Mouse (Mus musculus): ENCODE results near the gene Rfx8. TPM values are rescaled to one million over a fixed set of nuclear protein-coding genes. Genes with fewer than 3 reads are reported as not detected.
A peak's percentile ranks its signal among the peaks of the same experiment; 100 is the strongest.

The Rfx8 gene
- polyA plus RNA-seq, 1 experiment from 2014 or later, result 0.26 TPM

DNA sequence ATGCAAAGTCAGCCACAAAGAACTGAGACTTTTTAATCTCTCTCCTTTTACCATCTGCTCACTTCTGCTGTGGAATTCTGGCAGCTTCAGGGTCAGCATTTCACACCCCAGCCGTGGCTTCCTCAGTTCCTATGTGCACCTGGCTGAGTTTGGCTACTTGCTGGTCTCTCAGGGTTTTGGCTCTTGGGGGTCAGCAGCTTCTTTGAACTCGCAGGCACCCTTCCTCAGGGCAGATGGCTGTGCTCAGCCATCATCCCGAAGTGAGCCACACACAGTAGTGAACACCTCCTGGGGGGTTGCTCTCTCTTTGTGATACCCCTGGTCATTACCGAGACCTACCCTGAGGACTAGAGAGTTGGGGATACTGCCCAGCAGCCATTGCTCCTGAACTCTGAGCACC lies 29.7 kb downstream of the Rfx8 start:
- Histone ChIP-seq H3K4me2 (ENCODE audit: low read depth, low read length) (no peak overlapping the region), H3K9me3 (replicated peaks; ENCODE audit: control insufficient read depth, low read length) (no peaks in the 10 kb centered on the region), H3K4me1 (ENCODE audit: control insufficient read depth, insufficient read depth, low read length) (0 out of 2 replicates have a peak, but pooled peaks cover 6% of the 10 kb centered on the region), H3K27ac (ENCODE audit: low read length) (no peak overlapping the region), H3K36me3 (ENCODE audit: control insufficient read depth, insufficient read depth, low read length) (no peaks in the 10 kb centered on the region), H3K27me3 (ENCODE audit: control insufficient read depth, insufficient read depth, low read length) (no peaks in the 10 kb centered on the region), H3K4me3 (replicated peaks; ENCODE audit: low read length) (no peak overlapping the region), H3K9ac (ENCODE audit: low read length) (no peak overlapping the region)
- ATAC-seq (ENCODE audit: insufficient read depth, low FRiP score), result no peak
- 46% methylated on average over 4 of the region's 4 CpGs for WGBS

- Histone ChIP-seq H3K9ac (ENCODE audit: low read length) (no peak overlapping the region), H3K4me1 (ENCODE audit: control insufficient read depth, insufficient read depth, low read length) (no peaks in the 10 kb centered on the region), H3K36me3 (ENCODE audit: control insufficient read depth, insufficient read depth, low read length) (no peaks in the 10 kb centered on the region), H3K27ac (ENCODE audit: low read length) (no peak overlapping the region), H3K9me3 (replicated peaks; ENCODE audit: control insufficient read depth, low read length) (no peaks in the 10 kb centered on the region), H3K4me2 (ENCODE audit: low read depth, low read length) (no peak overlapping the region), H3K27me3 (ENCODE audit: control insufficient read depth, insufficient read depth, low read length) (no peaks in the 10 kb centered on the region), H3K4me3 (replicated peaks; ENCODE audit: low read length) (no peak overlapping the region)
- ATAC-seq (ENCODE audit: insufficient read depth, low FRiP score), result no peak
- 62% methylated on average over 6 of the region's 6 CpGs for WGBS
These were observed 32.2 kb downstream of the Rfx8 start for GRCm38 (mm10) chr1:39688573-39688972.

DNA sequence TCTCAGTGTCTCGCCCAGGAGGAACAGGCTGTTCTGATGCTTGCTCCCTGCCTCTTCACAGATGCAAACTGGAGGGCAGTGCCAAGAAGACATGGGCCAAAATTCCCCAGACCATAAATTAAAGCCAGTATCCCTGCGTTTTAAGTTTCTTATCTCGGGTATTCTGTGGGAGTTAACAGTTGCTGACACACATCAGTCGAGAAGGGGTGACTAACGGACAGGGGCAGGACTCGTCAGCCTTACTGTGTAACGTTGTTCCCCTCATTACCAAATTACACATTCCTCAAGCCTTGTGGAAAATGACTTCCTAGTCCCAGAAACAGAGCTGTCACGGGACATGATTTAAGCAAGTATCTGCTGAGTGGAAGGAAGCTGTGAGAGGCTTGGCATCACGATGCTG lies 33.5 kb downstream of the Rfx8 start:
- H3K36me3 ChIP-seq (ENCODE audit: control insufficient read depth, insufficient read depth, low read length), result no peaks in the 10 kb centered on the region
- H3K9me3 ChIP-seq (replicated peaks; ENCODE audit: control insufficient read depth, low read length), result no peaks in the 10 kb centered on the region
- no peak overlapping the region for H3K4me3 ChIP-seq (replicated peaks; ENCODE audit: low read length)
- H3K27me3 ChIP-seq (ENCODE audit: control insufficient read depth, insufficient read depth, low read length), result no peaks in the 10 kb centered on the region
- H3K27ac ChIP-seq (ENCODE audit: low read length), result no peak overlapping the region
- no peak overlapping the region for H3K9ac ChIP-seq (ENCODE audit: low read length)
- 49% methylated on average over 9 of the region's 9 CpGs for WGBS
- no peak for ATAC-seq (ENCODE audit: insufficient read depth, low FRiP score)
- no peaks in the 10 kb centered on the region for H3K4me1 ChIP-seq (ENCODE audit: control insufficient read depth, insufficient read depth, low read length)
- no peak overlapping the region for H3K4me2 ChIP-seq (ENCODE audit: low read depth, low read length)

GRCm38 (mm10) chr1:39685841-39686240 lies 35.0 kb downstream of the Rfx8 start:
- Histone ChIP-seq H3K36me3 (ENCODE audit: control insufficient read depth, insufficient read depth, low read length) (no peaks in the 10 kb centered on the region), H3K9me3 (replicated peaks; ENCODE audit: control insufficient read depth, low read length) (no peaks in the 10 kb centered on the region), H3K4me2 (ENCODE audit: low read depth, low read length) (no peak overlapping the region), H3K27me3 (ENCODE audit: control insufficient read depth, insufficient read depth, low read length) (no peaks in the 10 kb centered on the region), H3K4me3 (replicated peaks; ENCODE audit: low read length) (no peak overlapping the region), H3K27ac (ENCODE audit: low read length) (no peak overlapping the region), H3K9ac (ENCODE audit: low read length) (no peak overlapping the region), H3K4me1 (ENCODE audit: control insufficient read depth, insufficient read depth, low read length) (no peaks in the 10 kb centered on the region)
- ATAC-seq (ENCODE audit: insufficient read depth, low FRiP score), result peak; percentile 54; the same call in 1 of the 2 replicates
- 3% methylated on average over 1 of the region's 1 CpGs for WGBS

DNA sequence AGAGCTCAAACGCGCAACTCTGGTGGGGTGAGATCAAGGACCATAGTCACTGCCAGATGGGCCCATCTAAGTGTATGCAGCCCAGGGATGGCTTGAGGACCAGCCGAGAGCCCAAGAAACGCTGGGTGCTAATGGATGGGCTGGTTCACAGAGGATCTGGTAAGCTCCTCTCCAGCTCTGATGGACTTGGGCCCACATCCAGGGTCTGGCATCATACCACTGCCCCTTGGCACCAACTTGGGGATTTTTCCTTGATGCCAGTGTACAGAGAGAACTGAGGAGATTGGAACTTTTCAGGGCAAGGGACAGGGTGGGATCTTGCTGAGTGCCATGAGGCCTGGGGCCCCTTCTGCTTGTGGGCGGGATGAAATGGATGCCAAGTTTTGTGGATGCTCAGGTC lies 39.2 kb downstream of the Rfx8 start:
- no peak overlapping the region for H3K4me3 ChIP-seq (replicated peaks; ENCODE audit: low read length)
- no peaks in the 10 kb centered on the region for H3K27me3 ChIP-seq (ENCODE audit: control insufficient read depth, insufficient read depth, low read length)
- 93% methylated on average over 5 of the region's 5 CpGs for WGBS
- H3K36me3 ChIP-seq (ENCODE audit: control insufficient read depth, insufficient read depth, low read length), result no peaks in the 10 kb centered on the region
- ATAC-seq (ENCODE audit: insufficient read depth, low FRiP score), result no peak
- H3K27ac ChIP-seq (ENCODE audit: low read length), result no peak overlapping the region
- H3K4me1 ChIP-seq (ENCODE audit: control insufficient read depth, insufficient read depth, low read length), result no peaks in the 10 kb centered on the region
- H3K4me2 ChIP-seq (ENCODE audit: low read depth, low read length), result no peak overlapping the region
- no peaks in the 10 kb centered on the region for H3K9me3 ChIP-seq (replicated peaks; ENCODE audit: control insufficient read depth, low read length)
- H3K9ac ChIP-seq (ENCODE audit: low read length), result no peak overlapping the region

DNA sequence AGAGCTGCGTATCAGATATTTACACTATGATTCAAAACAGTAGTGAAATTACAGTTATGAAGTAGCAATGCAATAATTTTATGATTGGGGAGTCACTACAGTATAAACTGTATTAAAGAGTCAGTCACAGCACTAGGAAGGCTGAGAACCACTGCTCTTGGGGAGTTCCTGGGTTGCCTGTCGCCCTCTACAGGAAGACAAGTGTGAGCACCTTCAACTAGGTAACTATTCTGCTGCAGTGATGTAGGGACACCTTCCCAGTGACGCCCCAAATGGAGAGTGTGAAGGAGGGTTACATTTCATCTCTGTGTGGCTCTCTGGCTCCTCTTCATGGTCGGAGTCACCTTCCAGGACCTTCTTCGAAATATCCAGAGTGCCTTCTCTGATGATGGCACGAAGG lies 40.3 kb downstream of the Rfx8 start:
- H3K27ac ChIP-seq (ENCODE audit: low read length), result no peak overlapping the region
- H3K36me3 ChIP-seq (ENCODE audit: control insufficient read depth, insufficient read depth, low read length), result no peaks in the 10 kb centered on the region
- no peak for ATAC-seq (ENCODE audit: insufficient read depth, low FRiP score)
- H3K27me3 ChIP-seq (ENCODE audit: control insufficient read depth, insufficient read depth, low read length), result no peaks in the 10 kb centered on the region
- H3K4me2 ChIP-seq (ENCODE audit: low read depth, low read length), result no peak overlapping the region
- WGBS, result 68% methylated on average over 6 of the region's 6 CpGs
- H3K4me3 ChIP-seq (replicated peaks; ENCODE audit: low read length), result no peak overlapping the region
- no peaks in the 10 kb centered on the region for H3K9me3 ChIP-seq (replicated peaks; ENCODE audit: control insufficient read depth, low read length)
- no peaks in the 10 kb centered on the region for H3K4me1 ChIP-seq (ENCODE audit: control insufficient read depth, insufficient read depth, low read length)
- no peak overlapping the region for H3K9ac ChIP-seq (ENCODE audit: low read length)

- peak; percentile 29; the same call in 1 of the 2 replicates for ATAC-seq (ENCODE audit: insufficient read depth, low FRiP score)
- Histone ChIP-seq H3K4me1 (ENCODE audit: control insufficient read depth, insufficient read depth, low read length) (no peaks in the 10 kb centered on the region), H3K4me2 (ENCODE audit: low read depth, low read length) (no peak overlapping the region), H3K27me3 (ENCODE audit: control insufficient read depth, insufficient read depth, low read length) (no peaks in the 10 kb centered on the region), H3K9ac (ENCODE audit: low read length) (no peak overlapping the region), H3K27ac (ENCODE audit: low read length) (no peak overlapping the region), H3K4me3 (replicated peaks; ENCODE audit: low read length) (no peak overlapping the region), H3K36me3 (ENCODE audit: control insufficient read depth, insufficient read depth, low read length) (no peaks in the 10 kb centered on the region), H3K9me3 (replicated peaks; ENCODE audit: control insufficient read depth, low read length) (no peaks in the 10 kb centered on the region)
- 53% methylated on average over 8 of the region's 8 CpGs for WGBS
These were observed 41.9 kb downstream of the Rfx8 start for GRCm38 (mm10) chr1:39678883-39679282.

DNA sequence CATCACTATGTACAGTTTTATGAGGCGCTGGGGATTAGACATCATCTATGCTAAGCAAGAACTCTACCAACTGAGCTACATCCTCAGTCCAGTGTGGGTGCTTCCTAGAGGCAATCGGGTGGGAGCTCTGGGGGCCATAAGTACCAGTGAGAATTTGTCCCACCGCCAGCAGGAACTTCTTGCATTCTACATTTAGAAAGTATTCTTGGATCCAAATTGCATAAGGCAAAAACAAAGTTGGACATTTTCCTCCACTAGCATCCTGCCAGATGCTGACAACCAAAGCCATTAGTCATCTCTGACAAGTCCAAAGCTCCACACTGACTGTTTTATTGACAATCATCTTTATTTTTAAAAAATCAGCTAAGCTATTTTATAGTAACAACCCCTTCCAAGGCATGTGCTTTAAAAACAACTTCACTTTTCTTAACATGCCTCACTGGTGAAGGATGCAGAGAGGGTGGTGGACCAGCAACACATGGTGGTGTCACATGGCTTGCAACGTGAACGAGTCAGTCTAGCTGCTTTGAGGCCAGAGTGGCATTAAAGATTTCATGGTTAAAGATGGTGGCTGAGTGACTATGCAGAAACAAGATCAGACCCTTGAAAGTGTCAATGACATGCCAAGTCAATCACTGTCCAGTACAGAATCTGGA lies 44.4 kb downstream of the Rfx8 start:
- H3K4me1 ChIP-seq (ENCODE audit: control insufficient read depth, insufficient read depth, low read length), result no peaks in the 10 kb centered on the region
- H3K27ac ChIP-seq (ENCODE audit: low read length), result no peak overlapping the region
- ATAC-seq (ENCODE audit: insufficient read depth, low FRiP score), result no peak
- H3K36me3 ChIP-seq (ENCODE audit: control insufficient read depth, insufficient read depth, low read length), result no peaks in the 10 kb centered on the region
- WGBS, result 82% methylated on average over 5 of the region's 5 CpGs
- no peak overlapping the region for H3K4me2 ChIP-seq (ENCODE audit: low read depth, low read length)
- no peak overlapping the region for H3K4me3 ChIP-seq (replicated peaks; ENCODE audit: low read length)
- H3K27me3 ChIP-seq (ENCODE audit: control insufficient read depth, insufficient read depth, low read length), result no peaks in the 10 kb centered on the region
- no peak overlapping the region for H3K9ac ChIP-seq (ENCODE audit: low read length)
- no peaks in the 10 kb centered on the region for H3K9me3 ChIP-seq (replicated peaks; ENCODE audit: control insufficient read depth, low read length)

DNA sequence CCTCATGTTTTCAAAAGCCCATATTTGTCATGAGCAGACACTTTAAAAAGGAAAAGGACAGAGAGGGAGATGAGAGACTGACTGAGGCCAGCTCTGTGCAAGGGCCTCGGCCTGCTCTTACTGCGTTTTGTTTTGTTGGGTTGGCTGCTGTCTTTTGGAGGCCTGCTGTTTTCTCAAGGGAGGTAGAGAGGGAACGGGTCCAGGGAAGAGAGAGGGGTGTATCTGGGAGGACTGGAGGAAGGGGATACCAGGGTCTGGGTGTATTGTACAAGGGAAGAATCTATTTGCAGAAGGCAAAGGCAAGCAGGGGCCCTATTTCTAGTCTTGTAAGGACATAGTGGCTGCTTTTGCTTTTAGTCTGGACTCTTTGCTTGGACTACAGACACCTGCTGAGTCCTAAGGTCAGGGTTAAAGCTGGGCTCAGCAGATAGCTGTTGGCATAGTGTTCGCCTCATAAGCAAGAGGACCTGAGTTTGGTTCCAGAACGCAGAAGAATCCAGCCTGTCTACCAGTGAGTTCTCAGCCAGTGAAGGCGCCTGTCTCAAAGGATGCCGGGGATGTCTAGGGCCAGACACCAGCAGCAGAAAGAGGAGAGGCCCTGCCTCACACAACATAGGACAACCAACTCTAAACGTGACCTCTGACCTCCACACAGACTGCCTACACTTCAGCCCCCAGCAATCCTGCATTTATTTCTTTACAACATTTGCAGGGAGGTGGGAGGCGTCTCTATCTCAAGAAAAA lies 48.3 kb downstream of the Rfx8 start:
- Histone ChIP-seq H3K4me2 (ENCODE audit: low read depth, low read length) (no peak overlapping the region), H3K9me3 (replicated peaks; ENCODE audit: control insufficient read depth, low read length) (no peaks in the 10 kb centered on the region), H3K4me1 (ENCODE audit: control insufficient read depth, insufficient read depth, low read length) (no peaks in the 10 kb centered on the region), H3K27me3 (ENCODE audit: control insufficient read depth, insufficient read depth, low read length) (no peaks in the 10 kb centered on the region), H3K27ac (ENCODE audit: low read length) (no peak overlapping the region), H3K4me3 (replicated peaks; ENCODE audit: low read length) (no peak overlapping the region), H3K36me3 (ENCODE audit: control insufficient read depth, insufficient read depth, low read length) (no peaks in the 10 kb centered on the region), H3K9ac (ENCODE audit: low read length) (no peak overlapping the region)
- WGBS, result 82% methylated on average over 9 of the region's 9 CpGs
- ATAC-seq (ENCODE audit: insufficient read depth, low FRiP score), result no peak

All from stomach, embryonic 16.5 days (tissue).